Mouse (Mus musculus) olfactory bulb, adult 2 months (tissue): ENCODE results near the gene Prkaca.

Experiments used
- CTCF ChIP-seq: fragments of 200-500 bp; IDR thresholded peaks from 2 replicates; pipeline ENCODE4 v1.5.1; 2012; ENCODE audit warnings: low read depth, mild to moderate bottlenecking, low read length, moderate library complexity; ENCODE audit not compliant: insufficient read depth
- POLR2A ChIP-seq: fragments of 200-500 bp; IDR thresholded peaks from 2 replicates; pipeline ENCODE4 v1.6.1; 2012; ENCODE audit warnings: mild to moderate bottlenecking, low read depth, low read length, moderate library complexity; ENCODE audit not compliant: insufficient read depth

GRCm38 (mm10) chr8:83976101-83976630 is 3.4 kb downstream of the Prkaca start:
- TF ChIP-seq POLR2A: no peak
- TF ChIP-seq CTCF: no peak
